Mouse (Mus musculus) heart, embryonic 10.5 days (tissue): ENCODE results near the gene Hoxa7. TPM values are rescaled to one million over a fixed set of nuclear protein-coding genes. Genes with fewer than 3 reads are reported as not detected.

Source experiments
- DNase-seq: peaks from one replicate; pipeline ENCODE4 v3.0.0-alpha.2; 2017; ENCODE audit warnings: low spot score
- H3K27ac ChIP-seq: fragments of 300-500 bp; sonication (generic); 2 replicates; pipeline ENCODE4 v1.5.1; 2016; ENCODE audit warnings: mild to moderate bottlenecking
- H3K27me3 ChIP-seq: fragments of 300-500 bp; sonication (generic); 2 replicates; pipeline ENCODE4 v1.6.1; 2016; ENCODE audit warnings: mild to moderate bottlenecking; ENCODE audit not compliant: poor library complexity, insufficient read depth, severe bottlenecking
- H3K36me3 ChIP-seq: fragments of 300-500 bp; sonication (generic); 2 replicates; pipeline ENCODE4 v1.6.1; 2016; ENCODE audit warnings: mild to moderate bottlenecking, moderate library complexity
- H3K4me1 ChIP-seq: fragments of 300-500 bp; sonication (generic); 2 replicates; pipeline ENCODE4 v1.6.1; 2016; ENCODE audit warnings: mild to moderate bottlenecking
- H3K4me3 ChIP-seq: fragments of 300-500 bp; sonication (generic); 2 replicates; pipeline ENCODE4 v1.5.1; 2016; ENCODE audit warnings: mild to moderate bottlenecking, moderate library complexity
- H3K9me3 ChIP-seq: fragments of 300-500 bp; sonication (generic); 2 replicates; pipeline ENCODE4 v1.6.1; 2016; ENCODE audit warnings: mild to moderate bottlenecking, moderate library complexity
- WGBS: fragments of 180-500 bp; shearing (Covaris S2); methylation state at CpG from one replicate; pipeline ENCODE4 v1.1.7; 2016; 5-methylcytosine and 5-hydroxymethylcytosine counted together
- polyA plus RNA-seq: library from polyadenylated mRNA; unstranded; fragments of >200 nt; fragmentation: Nextera tagmentation; extraction: Ambion mirVana; gene quantifications from 2 replicates; pipeline ENCODE4 v1.2.1, GENCODE M21; 2016

Hoxa7 gene
- polyA plus RNA-seq, 1 experiment from 2014 or later: 2.5 TPM

DNA sequence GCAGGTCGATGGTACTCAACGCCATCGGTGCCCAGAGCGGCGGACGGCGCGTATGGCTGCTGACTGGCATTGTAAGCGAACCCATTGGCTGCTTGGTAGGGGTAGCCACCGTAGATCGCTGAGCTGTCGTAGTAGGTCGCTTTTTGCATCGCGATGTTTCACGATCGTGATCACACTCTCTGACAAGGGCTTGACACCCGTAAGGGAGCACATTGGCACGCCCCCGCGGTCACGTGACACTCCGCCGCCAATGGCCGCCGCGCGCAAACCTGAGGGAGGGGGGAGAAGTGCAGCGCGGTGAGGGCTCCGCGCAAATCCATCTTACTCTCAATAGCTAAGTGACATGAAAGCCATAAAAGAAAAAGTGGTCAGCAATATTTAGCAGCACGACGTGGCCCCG lies 49.2 kb downstream of the Hoxa7 start:
- under 1% methylated on average over 35 of the region's 35 CpGs for WGBS
- no peaks in the 10 kb centered on the region for H3K9me3 ChIP-seq
- H3K36me3 ChIP-seq: no peaks in the 10 kb centered on the region
- peaks cover 50% of the 10 kb centered on the region for H3K4me1 ChIP-seq
- peaks cover 99% of the 10 kb centered on the region for H3K27me3 ChIP-seq
- H3K4me3 ChIP-seq: peak overlapping the region; percentile 62
- peak overlapping the region; percentile 82 for H3K27ac ChIP-seq
- peak; percentile 84 for DNase-seq

DNA sequence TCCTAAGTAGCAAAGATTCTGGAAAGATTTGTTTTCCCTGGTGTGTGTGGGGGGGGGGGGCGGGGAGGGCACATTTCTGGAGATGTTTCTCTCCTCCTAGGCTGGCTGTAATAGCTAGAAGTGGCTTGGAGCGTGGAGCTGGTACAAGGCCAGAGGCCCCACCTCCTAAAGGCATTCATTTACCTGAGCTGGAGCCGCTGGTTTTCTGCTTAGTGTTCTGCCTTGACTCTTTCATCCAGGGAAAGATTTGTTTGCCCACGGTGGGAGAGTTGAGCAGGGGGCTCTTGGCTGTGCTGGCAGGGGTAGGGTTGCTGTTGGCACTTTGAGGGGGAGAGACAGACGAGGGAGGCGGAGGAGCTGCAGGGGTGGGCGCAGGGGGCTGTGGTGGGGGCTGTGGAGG lies 49.7 kb downstream of the Hoxa7 start:
- 9% methylated on average over 7 of the region's 7 CpGs for WGBS
- peaks cover 99% of the 10 kb centered on the region for H3K27me3 ChIP-seq
- H3K4me1 ChIP-seq: peaks cover 47% of the 10 kb centered on the region
- H3K9me3 ChIP-seq: no peaks in the 10 kb centered on the region
- peak overlapping the region; percentile 62 for H3K4me3 ChIP-seq
- H3K27ac ChIP-seq: peak overlapping the region; percentile 82
- no peaks in the 10 kb centered on the region for H3K36me3 ChIP-seq
- no peak for DNase-seq

DNA sequence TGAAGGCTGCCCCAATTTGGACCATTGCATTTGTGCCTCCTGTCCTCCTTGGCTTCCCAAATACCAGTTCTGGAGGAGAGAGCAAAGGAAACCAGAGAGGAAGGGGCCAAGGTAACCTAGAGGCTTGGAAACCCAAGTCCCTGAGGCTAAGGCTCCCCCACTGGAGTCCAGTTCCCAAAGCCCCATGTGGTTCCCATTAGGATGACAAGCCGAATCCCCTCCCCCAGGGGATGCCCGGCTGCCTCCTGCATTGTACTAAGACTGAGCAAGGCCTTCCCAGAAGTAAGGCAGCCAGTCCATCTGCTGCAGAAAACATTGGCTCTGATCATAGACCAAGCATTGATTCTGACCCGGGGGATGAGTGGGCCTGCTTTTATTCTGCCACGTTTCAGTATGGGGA lies 50.3 kb downstream of the Hoxa7 start:
- Histone ChIP-seq H3K27ac (peak overlapping the region; percentile 82; the same call in 1 of the 2 replicates), H3K4me3 (no peak overlapping the region), H3K36me3 (no peaks in the 10 kb centered on the region), H3K27me3 (peaks cover 99% of the 10 kb centered on the region), H3K9me3 (no peaks in the 10 kb centered on the region), H3K4me1 (peaks cover 47% of the 10 kb centered on the region)
- WGBS: 8% methylated on average over 4 of the region's 4 CpGs
- no peak for DNase-seq

DNA sequence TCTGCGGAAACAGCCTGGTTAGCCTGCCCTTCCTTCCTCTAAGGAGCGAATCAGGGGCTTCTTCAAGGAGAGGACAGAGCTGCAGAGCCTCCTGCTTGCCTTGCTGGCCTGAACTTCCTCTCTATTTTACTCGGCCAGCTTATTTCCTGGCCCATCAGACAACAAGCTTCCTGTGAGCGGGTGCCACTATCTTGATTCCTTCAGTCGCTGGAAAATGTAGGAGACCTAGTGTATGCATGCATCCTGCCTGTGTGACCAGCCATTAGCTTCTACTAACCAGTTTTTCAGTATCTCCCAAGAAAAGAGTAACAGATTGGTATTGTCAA lies 50.8 kb downstream of the Hoxa7 start:
- DNase-seq: no peak
- H3K4me1 ChIP-seq: peaks cover 48% of the 10 kb centered on the region
- H3K9me3 ChIP-seq: no peaks in the 10 kb centered on the region
- H3K4me3 ChIP-seq: peak overlapping the region; percentile 45
- H3K27ac ChIP-seq: peak overlapping the region; percentile 82
- H3K27me3 ChIP-seq: peaks cover 99% of the 10 kb centered on the region
- no peaks in the 10 kb centered on the region for H3K36me3 ChIP-seq
- WGBS: 9% methylated on average over 5 of the region's 5 CpGs

DNA sequence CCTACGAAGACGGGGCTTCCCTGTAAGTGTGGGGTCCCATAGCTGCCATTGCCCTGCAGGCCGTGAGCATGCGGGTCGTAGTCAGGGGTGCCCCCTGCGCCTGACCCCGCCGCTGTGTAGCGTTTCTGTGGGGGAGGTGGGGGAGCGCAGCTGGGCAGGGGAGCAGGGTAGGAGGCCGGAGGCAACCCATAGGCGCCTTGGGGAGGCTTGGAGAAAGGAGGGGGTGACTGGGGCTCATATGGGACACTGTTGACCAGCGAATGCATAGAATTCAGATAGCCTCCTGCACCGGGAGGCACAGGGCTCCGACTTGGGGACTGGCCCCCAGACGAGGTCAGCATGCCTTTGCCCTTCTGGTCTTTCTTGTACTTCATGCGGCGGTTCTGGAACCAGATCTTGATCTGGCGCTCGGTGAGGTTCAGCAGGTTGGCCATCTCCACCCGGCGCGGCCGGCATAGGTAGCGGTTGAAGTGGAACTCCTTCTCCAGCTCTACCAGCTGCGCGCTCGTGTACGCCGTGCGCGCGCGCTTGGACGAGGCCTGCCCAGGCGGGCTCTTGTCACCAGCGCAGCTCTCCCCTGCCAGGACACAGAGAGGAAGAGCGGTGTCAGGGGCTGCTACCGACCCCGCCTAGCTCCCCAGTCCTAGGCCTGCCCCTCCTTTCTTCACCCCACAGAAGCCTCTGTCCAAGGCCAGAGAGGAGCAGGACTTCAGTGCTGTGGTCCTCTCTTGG lies 51.3 kb downstream of the Hoxa7 start:
- 3% methylated on average over 40 of the region's 40 CpGs for WGBS
- DNase-seq: peak; percentile 74

DNA sequence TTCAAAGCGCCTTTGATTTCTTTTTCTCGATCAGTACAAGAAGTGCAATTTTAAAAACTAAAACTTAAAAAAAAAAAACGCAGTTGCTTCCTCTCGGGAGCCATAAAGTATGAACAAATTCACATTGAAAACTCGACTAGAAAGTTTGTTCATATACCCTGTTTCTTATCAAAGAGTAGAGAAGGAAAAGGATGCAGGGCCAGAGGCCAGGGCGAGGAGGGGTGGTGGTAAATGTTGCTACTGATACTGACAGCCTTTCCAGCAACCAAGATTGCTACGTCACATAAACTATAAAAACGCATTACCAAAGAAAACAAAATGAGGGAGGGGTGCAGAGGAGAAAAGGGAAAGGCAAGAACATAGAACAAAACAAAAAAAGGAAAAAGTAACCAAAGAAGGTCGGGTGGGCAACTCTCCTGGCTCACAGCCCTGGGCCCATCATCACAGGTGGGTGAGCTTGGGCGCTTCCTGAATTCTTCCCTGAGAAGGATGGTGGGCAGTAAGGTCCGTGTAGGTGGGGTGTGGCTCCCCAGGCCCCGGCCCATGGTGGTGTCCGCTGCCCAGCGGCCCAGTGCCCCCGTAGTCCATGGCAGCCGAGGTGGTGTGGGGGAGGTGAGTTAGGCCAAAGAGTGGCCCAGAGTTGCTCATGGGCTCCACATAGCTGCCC lies 52.0 kb downstream of the Hoxa7 start:
- Histone ChIP-seq H3K27me3 (peaks cover 99% of the 10 kb centered on the region), H3K27ac (peak overlapping the region; percentile 82), H3K36me3 (no peaks in the 10 kb centered on the region), H3K4me3 (peak overlapping the region; percentile 45), H3K9me3 (no peaks in the 10 kb centered on the region), H3K4me1 (peaks cover 44% of the 10 kb centered on the region)
- DNase-seq: peak; percentile 73
- WGBS: 8% methylated on average over 16 of the region's 16 CpGs

More for the DNA sequence above, 51.3 kb downstream of the Hoxa7 start:
- Histone ChIP-seq H3K27ac (peak overlapping the region; percentile 82), H3K27me3 (peaks cover 99% of the 10 kb centered on the region), H3K4me1 (peaks cover 47% of the 10 kb centered on the region), H3K36me3 (no peaks in the 10 kb centered on the region), H3K9me3 (no peaks in the 10 kb centered on the region), H3K4me3 (peak overlapping the region; percentile 45)

DNA sequence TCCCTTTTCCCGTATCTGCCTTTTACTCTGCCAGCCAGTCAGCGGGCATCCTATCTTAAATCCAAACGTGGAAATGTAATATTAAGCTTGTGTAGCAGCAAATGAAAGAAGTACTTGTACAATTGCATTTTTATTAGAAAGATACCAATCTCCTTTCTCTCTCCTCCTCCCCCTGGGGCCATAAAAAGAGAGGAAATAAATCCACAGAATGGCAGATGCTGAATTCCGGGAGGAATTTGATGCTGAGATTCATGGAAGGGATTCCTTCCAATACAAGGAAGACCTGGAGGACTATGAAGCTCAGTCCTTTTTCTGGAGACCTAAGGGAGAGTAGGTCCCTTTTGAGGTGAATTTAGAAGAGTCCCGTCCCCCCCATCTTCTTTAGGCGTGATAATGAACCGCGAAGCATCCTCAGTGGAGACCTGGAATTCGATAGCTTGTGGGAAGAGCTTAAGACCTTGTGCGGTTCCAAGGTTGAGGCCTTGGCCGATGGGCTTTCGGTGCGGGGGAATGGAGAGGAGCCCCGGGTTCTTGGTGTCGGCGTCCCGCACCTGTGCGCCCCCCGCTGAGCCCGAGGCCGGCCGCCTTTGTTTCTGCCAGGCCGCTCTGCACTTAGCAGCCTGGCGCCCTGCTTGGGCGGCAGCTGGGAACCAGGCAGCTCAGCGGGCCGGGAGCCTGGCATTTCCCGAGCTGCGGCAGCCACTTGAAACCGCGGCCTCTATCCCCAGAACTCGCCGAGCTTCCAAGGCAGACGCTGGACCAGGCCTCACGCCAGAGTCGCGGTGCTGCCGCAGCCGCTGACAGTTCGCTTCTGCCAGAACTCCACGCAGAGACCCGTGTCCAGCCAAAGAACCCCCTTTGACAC lies 53.2 kb downstream of the Hoxa7 start:
- peak overlapping the region; percentile 76 for H3K27ac ChIP-seq
- H3K4me1 ChIP-seq: peaks cover 54% of the 10 kb centered on the region
- H3K4me3 ChIP-seq: peak overlapping the region; percentile 58
- H3K36me3 ChIP-seq: no peaks in the 10 kb centered on the region
- no peak for DNase-seq
- WGBS: 3% methylated on average over 42 of the region's 42 CpGs
- no peaks in the 10 kb centered on the region for H3K9me3 ChIP-seq
- peaks cover 98% of the 10 kb centered on the region for H3K27me3 ChIP-seq

DNA sequence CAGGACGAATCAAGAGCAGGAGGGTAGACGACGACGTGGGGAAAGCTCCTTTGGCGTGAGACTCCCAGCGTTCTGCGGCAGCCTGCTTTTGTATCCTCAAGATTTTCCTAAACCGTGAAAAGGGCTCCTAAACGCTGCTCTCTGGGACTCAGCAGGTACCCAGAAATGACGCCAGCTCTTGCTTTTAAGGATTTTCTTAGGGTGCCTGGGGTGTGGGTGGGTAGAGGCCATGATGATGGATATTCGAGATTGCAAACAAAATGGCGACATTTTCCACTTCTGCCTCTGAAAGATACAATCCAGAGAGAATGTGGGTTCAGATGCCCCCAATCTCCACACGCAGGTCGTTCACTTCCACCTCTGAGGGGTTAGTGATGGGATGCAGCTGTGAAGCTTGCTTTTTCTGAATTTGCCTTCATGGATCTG lies 53.9 kb downstream of the Hoxa7 start:
- peak overlapping the region; percentile 76 for H3K27ac ChIP-seq
- H3K4me1 ChIP-seq: peaks cover 52% of the 10 kb centered on the region
- H3K27me3 ChIP-seq: peaks cover 98% of the 10 kb centered on the region
- WGBS: 7% methylated on average over 14 of the region's 14 CpGs
- no peak for DNase-seq
- no peaks in the 10 kb centered on the region for H3K9me3 ChIP-seq
- H3K36me3 ChIP-seq: no peaks in the 10 kb centered on the region
- H3K4me3 ChIP-seq: peak overlapping the region; percentile 58

DNA sequence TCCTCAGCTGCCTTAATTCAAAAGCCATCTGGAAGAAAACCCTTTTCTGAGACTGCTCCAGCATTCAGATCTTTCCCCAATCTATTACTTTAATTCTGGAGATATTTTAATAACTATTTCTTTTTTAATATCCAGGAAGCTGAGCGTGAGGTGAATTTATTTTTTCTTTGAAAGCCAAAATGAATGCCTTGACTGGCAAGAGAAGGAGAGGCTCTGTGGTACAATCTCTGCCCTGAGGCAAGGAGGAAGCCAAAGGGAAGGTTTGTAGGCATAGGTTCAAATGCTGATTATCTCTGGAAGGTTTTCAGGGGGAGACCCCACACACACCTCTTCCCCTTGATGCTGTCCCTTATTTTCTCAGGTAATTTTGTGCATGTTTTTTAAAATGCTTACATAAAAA lies 54.5 kb downstream of the Hoxa7 start:
- DNase-seq: no peak
- H3K36me3 ChIP-seq: no peaks in the 10 kb centered on the region
- H3K27me3 ChIP-seq: peaks cover 96% of the 10 kb centered on the region
- WGBS: 23% methylated on average over 1 of the region's 1 CpGs
- peak overlapping the region; percentile 76 for H3K27ac ChIP-seq
- peaks cover 46% of the 10 kb centered on the region for H3K4me1 ChIP-seq
- H3K9me3 ChIP-seq: no peaks in the 10 kb centered on the region
- H3K4me3 ChIP-seq: peak overlapping the region; percentile 58

DNA sequence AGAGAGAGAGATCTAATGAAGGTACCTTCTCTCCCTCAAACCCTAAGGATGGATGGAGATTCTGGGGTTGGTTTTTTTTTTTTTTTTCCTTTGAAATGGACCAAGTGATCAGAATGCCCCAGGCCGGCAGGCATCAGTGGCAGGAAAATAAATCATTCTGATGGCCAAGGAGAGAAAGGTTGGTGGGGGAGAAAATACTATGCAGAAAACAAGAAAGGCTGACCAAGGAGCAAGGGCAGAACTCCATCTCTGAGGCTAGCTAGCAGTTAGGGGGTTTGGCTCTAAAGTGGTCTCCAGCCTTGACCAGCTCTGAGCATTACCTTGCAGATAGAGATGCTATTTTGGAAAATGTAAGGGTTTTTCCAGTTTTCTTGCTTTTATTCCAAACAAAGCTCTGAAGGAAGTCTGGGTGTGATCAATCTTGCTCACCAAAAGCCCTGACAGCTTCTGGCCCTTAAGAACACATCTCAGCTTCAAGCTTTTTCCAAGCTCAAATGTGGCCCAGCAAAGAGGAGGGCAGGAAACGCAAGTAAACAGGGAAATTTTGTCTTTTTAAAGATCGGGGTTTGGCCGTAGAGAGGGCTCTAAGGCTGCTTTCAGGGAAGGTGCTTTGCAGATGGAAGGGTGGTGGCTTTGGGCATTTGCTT lies 55.1 kb downstream of the Hoxa7 start:
- no peaks in the 10 kb centered on the region for H3K36me3 ChIP-seq
- WGBS: 4% methylated on average over 4 of the region's 4 CpGs
- H3K9me3 ChIP-seq: no peaks in the 10 kb centered on the region
- H3K4me1 ChIP-seq: peaks cover 40% of the 10 kb centered on the region
- DNase-seq: no peak
- peaks cover 96% of the 10 kb centered on the region for H3K27me3 ChIP-seq
- peak overlapping the region; percentile 58 for H3K4me3 ChIP-seq
- peak overlapping the region; percentile 88; the same call in 1 of the 2 replicates for H3K27ac ChIP-seq

DNA sequence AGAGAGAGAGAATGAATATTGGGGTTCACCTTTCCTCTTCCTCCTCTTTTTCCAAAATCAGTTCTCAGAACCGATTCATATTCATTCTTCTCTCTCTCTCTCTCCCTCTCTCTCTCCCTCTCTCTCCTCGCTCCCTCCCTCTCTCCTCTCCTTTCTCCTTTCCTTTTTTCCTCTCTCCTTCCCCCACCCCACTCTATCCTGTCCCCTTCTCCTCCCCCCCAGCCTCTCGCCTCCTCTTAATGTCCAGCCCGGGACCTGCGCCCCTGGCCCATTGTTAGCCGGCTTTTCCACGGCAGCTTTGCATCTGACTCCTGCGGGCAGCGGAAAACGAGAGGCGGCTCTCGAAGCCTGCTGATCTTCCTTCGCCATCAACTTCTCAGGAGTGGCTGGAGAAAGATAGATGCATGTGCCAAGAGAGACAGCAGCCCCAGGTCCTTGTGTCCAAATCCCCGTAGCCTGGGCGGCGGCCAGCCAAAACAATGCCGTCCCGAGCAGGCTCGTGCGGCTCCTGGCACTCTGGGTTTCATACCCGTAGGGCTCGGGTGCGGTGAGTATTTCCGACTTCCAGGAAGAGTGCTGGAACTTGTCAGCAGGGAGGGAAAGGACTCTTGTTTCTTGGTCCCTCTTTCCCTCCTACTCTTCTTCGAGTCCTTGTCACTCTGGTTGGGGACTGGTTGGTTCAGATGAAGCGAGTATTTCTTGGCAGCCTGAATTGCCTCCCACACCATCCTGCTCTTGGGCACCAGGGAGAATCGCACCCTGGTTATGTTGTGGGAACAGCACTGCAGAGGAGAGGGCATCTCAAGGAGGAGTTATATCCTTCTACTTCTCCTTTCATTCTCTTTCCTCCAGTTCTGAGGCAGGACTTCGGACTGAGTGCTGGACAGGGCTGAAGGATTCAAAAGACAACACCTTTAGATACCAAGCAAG lies 55.9 kb downstream of the Hoxa7 start:
- peak overlapping the region; percentile 88 for H3K27ac ChIP-seq
- WGBS: under 1% methylated on average over 28 of the region's 28 CpGs
- peaks cover 96% of the 10 kb centered on the region for H3K27me3 ChIP-seq
- peak overlapping the region; percentile 58 for H3K4me3 ChIP-seq
- DNase-seq: peak; percentile 75
- H3K4me1 ChIP-seq: peaks cover 33% of the 10 kb centered on the region
- H3K9me3 ChIP-seq: no peaks in the 10 kb centered on the region
- no peaks in the 10 kb centered on the region for H3K36me3 ChIP-seq
